In the genomic region with DNA sequence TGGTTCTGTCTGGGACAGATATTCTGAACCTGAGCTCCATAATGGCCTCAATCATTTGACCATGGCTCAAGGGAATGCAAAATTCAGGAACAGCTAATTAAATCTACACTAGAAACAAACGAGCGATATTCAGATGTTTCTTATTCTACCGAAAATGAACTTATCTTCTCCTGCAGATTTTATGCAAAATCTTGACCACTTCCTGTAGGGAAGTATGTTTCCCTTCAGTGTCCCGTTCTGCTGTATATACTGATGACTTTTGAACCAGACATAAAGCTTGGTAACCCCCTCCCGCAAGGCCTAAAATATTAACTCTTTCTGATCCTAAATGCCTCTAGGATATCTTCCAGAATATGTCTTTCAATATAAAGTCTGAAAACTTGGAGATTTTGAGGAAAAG, we compare ENCODE assay signal across 29 mouse cellular contexts. TPM values are rescaled to one million over a fixed set of nuclear protein-coding genes. Genes with fewer than 3 reads are reported as not detected.
"Had no signal": no experiment of that assay in that cellular context is flagged by ENCODE, and none has a peak within 500 bp of the region (broad histone marks: within the 10 kb centered on the region; RNA-seq: fewer than 3 reads in every experiment).

No protein-coding gene starts in this region.

- DNase-seq: kidney, adult 2 months; kidney, postnatal 14 days; kidney, postnatal 4 days; left cerebral cortex, postnatal 4 days; liver, embryonic 13.5 days; lung, embryonic 14.5 days; lung, postnatal 36 days; thymus, postnatal 36 days had no signal

- H3K27me3 ChIP-seq: limb, embryonic 13.5 days; liver, embryonic 13.5 days; midbrain, embryonic 12.5 days; midbrain, embryonic 15.5 days; neural tube, embryonic 13.5 days had no signal

- H3K36me3 ChIP-seq: limb, embryonic 13.5 days; liver, embryonic 13.5 days; midbrain, embryonic 12.5 days; midbrain, embryonic 15.5 days; neural tube, embryonic 13.5 days had no signal

- H3K27ac ChIP-seq: limb, embryonic 13.5 days; liver, embryonic 13.5 days; midbrain, embryonic 12.5 days; midbrain, embryonic 15.5 days; neural tube, embryonic 13.5 days; stomach, postnatal 0 days had no signal

- H3K4me2 ChIP-seq: limb, embryonic 13.5 days; liver, embryonic 13.5 days; lung, embryonic 14.5 days; midbrain, embryonic 12.5 days; midbrain, embryonic 15.5 days; neural tube, embryonic 13.5 days had no signal

- ATAC-seq: intestine, postnatal 0 days; lung, postnatal 0 days; midbrain, embryonic 15.5 days had no signal

- H3K9me3 ChIP-seq: limb, embryonic 13.5 days; liver, embryonic 13.5 days; midbrain, embryonic 12.5 days; midbrain, embryonic 15.5 days; neural tube, embryonic 13.5 days had no signal

- H3K4me1 ChIP-seq: limb, embryonic 13.5 days; midbrain, embryonic 12.5 days; midbrain, embryonic 15.5 days; neural tube, embryonic 13.5 days had no signal

- H3K9ac ChIP-seq: limb, embryonic 13.5 days; liver, embryonic 13.5 days; lung, embryonic 14.5 days; midbrain, embryonic 12.5 days; midbrain, embryonic 15.5 days; neural tube, embryonic 13.5 days had no signal

- H3K4me3 ChIP-seq: limb, embryonic 13.5 days; liver, embryonic 13.5 days; midbrain, embryonic 12.5 days; midbrain, embryonic 15.5 days; myocyte; neural tube, embryonic 13.5 days had no signal

RNA-seq across cellular contexts. Expression of gene AI481877, which starts 12.1 kb away (rescaled TPM):
- total RNA-seq: layer of hippocampus, adult 18-20 months; layer of hippocampus, postnatal 14 days; left cerebral cortex, postnatal 14 days; left cerebral cortex, postnatal 4 days; liver, adult 2 months; monocyte, adult 5-6 weeks; neutrophil, adult 5-6 weeks had no signal
- polyA plus RNA-seq: intestine, embryonic 14.5 days; intestine, postnatal 0 days; kidney, adult 2 months; kidney, embryonic 14.5 days; limb, embryonic 13.5 days; liver, adult 2 months; liver, embryonic 13.5 days; liver, embryonic 16.5 days; lung, embryonic 14.5 days; lung, postnatal 0 days; midbrain, embryonic 12.5 days; neural tube, embryonic 13.5 days; small intestine, adult 2 months; spleen, adult 2 months; stomach, embryonic 14.5 days; urinary bladder, adult 2 months had no signal
